Mouse (Mus musculus): ENCODE measurements around the gene Gm9972.

The Gm9972 gene

GRCm38 (mm10) chr11:43035446-43035845 lies at the start of gene Gm9972:
Gm9972 (plus strand) TSS chr11:43035746.
- no peak for DNase-seq (ENCODE audit: low read depth, low spot score)

GRCm38 (mm10) chr11:42999188-42999587 lies 36.4 kb upstream of the Gm9972 start:
- DNase-seq (ENCODE audit: low read depth, low spot score), result no peak

DNA sequence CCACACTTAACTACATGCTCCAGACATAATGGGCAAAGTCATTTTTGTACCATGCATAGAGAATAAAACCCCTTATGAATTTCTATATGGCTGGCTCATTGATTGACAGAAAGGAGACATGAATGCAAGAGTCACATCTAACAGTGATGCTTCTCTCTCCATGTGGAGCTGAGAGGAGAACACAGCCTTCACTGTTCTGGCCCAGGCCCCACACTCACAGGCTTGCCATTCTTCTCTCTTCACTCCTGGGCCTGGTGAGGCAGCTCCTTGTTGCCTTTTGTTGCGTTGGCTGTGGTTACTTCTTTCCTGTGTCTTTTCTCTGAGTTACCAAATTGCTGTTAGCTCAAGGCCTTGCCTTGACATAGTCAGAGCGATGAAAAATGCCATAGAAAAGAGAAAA lies 23.6 kb upstream of the Gm9972 start:
- DNase-seq (ENCODE audit: low read depth, low spot score), result no peak

DNA sequence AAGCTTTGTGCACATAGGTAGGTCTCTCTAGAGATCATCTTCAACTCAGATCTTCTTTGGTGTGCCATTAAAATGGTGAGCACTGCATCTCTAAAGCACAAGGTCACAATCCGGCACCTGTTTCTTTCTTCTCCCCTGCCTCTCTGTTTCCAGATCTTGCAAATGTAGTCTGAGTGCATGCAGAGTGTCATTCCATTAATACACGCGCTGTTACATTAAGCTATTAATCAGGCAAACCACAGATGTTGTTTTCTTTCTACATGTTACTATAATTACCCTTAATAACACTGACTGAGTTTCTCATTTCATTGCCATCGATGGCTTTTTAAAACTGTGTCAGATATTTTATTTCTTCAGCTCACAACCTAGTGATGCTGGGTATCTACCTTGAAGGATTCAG lies 22.6 kb upstream of the Gm9972 start:
- DNase-seq (ENCODE audit: low read depth, low spot score), result no peak

GRCm38 (mm10) chr11:43023109-43023688 lies 12.3 kb upstream of the Gm9972 start:
- DNase-seq (ENCODE audit: low read depth, low spot score), result no peak

- no peak for DNase-seq (ENCODE audit: low read depth, low spot score)
These were observed 5.7 kb upstream of the Gm9972 start for GRCm38 (mm10) chr11:43029813-43030212.

GRCm38 (mm10) chr11:43032141-43032540 lies 3.4 kb upstream of the Gm9972 start:
- DNase-seq (ENCODE audit: low read depth, low spot score), result no peak

DNA sequence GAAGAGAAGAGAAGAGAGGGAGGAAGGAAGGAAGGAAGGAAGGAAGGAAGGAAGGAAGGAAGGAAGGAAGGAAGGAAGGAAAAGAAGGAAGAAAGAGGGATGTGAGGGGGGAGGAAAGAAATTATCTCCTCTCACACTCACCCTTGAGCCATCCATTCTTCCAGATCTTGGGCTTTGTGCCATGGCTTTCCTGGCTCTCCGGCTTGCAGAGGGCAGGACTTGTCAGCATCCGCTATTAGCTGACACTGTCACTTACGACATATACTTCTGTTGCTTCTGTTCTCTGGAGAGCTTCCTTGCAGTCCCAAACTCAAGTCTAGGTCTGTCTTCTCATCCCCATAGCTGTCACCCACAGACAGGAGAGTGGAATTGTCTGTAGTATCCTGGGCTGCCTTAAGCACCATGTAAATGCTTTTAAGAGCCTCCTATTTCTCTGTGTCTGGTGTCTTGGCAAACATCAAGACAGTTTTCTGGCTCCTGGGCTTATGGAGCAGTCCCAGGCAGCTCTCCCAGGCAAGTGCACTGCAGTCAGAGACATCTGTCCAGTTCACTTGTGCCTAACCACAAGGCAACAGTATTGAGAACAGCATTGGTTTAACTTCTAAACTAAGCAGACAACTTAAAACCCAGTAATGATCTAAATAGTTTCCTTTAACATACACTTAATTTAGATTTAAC lies 10.5 kb downstream of the Gm9972 start:
- DNase-seq (ENCODE audit: low read depth, low spot score), result no peak

- no peak for DNase-seq (ENCODE audit: low read depth, low spot score)
These were observed 13.8 kb downstream of the Gm9972 start for GRCm38 (mm10) chr11:43049363-43049762.

DNA sequence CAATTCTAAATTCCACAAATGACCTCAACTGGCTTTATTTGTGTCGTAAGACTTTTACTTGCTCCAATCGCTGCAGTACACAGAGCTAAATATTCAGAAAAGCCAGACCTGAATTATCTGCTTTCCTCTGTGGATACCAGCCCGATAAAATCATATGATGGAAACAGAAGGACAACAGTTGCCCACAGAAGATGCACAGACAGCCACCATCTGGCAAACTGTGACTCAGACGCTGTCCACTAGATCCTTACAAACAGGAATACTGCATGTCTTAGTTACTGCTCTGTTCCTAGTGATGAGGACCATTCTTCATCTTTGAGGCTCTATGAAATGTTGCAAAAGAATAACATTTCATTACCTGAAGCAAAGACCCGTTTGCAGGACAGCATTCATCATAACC lies 19.4 kb downstream of the Gm9972 start:
- no peak for DNase-seq (ENCODE audit: low read depth, low spot score)

GRCm38 (mm10) chr11:43059437-43059970 lies 24.0 kb downstream of the Gm9972 start:
- no peak for DNase-seq (ENCODE audit: low read depth, low spot score)

- no peak for DNase-seq (ENCODE audit: low read depth, low spot score)
These were observed 26.7 kb downstream of the Gm9972 start for GRCm38 (mm10) chr11:43062286-43062685.

- DNase-seq (ENCODE audit: low read depth, low spot score), result no peak
These were observed 50.9 kb downstream of the Gm9972 start for GRCm38 (mm10) chr11:43086309-43087050.
